In genomic region chr16:49792446-49792878, GRCm38 (mm10) we compare ENCODE assay signal across 8 mouse cellular contexts. TPM values are rescaled to one million over a fixed set of nuclear protein-coding genes. Genes with fewer than 3 reads are reported as not detected.
DNase-seq lines count a peak whose midpoint lies in the region; ATAC-seq and TF ChIP-seq lines count a peak whose summit lies in the region.
"Had no signal": no experiment of that assay in that cellular context is flagged by ENCODE, and none has a peak within 500 bp of the region (broad histone marks: within the 10 kb centered on the region; RNA-seq: fewer than 3 reads in every experiment).

No protein-coding gene starts in this region.

- peaks cover 15% of the 10 kb centered on the region for H3K4me1 ChIP-seq in heart, embryonic 13.5 days
- peaks cover 49 to 57% of the 10 kb centered on the region in 2 experiments for H3K4me1 ChIP-seq in liver, embryonic 14.5 days (replicated peaks; ENCODE audit: control insufficient read depth in 2 of 2, insufficient read depth in 2 of 2, low read length in 1 of 2)
- H3K4me1 ChIP-seq in midbrain, embryonic 14.5 days (ENCODE audit: control insufficient read depth, insufficient read depth, low read length): no peaks in the 10 kb centered on the region
- no peaks in the 10 kb centered on the region for H3K4me1 ChIP-seq in forebrain, embryonic 16.5 days (replicated peaks; ENCODE audit: control insufficient read depth, insufficient read depth, low read length)

- H3K4me2 ChIP-seq in heart, embryonic 13.5 days: peak overlapping the region; percentile 61
- H3K4me2 ChIP-seq in liver, embryonic 14.5 days (ENCODE audit: low read depth): peak overlapping the region; percentile 24
- H3K4me2 ChIP-seq in midbrain, embryonic 14.5 days (ENCODE audit: low read length): no peak overlapping the region
- no peak overlapping the region for H3K4me2 ChIP-seq in forebrain, embryonic 16.5 days (ENCODE audit: low read length)

- no peaks in the 10 kb centered on the region for H3K36me3 ChIP-seq in heart, embryonic 13.5 days
- H3K36me3 ChIP-seq in liver, embryonic 14.5 days (replicated peaks; ENCODE audit: control insufficient read depth, insufficient read depth, low read depth): no peaks in the 10 kb centered on the region
- H3K36me3 ChIP-seq in midbrain, embryonic 14.5 days (ENCODE audit: control insufficient read depth, insufficient read depth, low read length): no peaks in the 10 kb centered on the region
- H3K36me3 ChIP-seq in forebrain, embryonic 16.5 days (ENCODE audit: control insufficient read depth, insufficient read depth): no peaks in the 10 kb centered on the region

- no peak for ATAC-seq in heart, embryonic 13.5 days (ENCODE audit: extremely low read depth, insufficient number of reproducible peaks, low FRiP score, low TSS enrichment)
- peak; percentile 28; the same call in 1 of the 2 replicates for ATAC-seq in liver, embryonic 14.5 days (ENCODE audit: insufficient read depth)
- ATAC-seq in midbrain, embryonic 14.5 days (ENCODE audit: low FRiP score, low TSS enrichment): no peak
- ATAC-seq in forebrain, embryonic 16.5 days: no peak

- TF ChIP-seq EP300 in liver, embryonic 14.5 days (IDR thresholded peaks at IDR 0.05; ENCODE audit: low read depth): no peak

- DNase-seq in thymus, postnatal 0 days (ENCODE audit: low spot score): peak; percentile 59
- no peak for DNase-seq in thymus, adult 18-20 months
- no peak for DNase-seq in liver, embryonic 14.5 days (ENCODE audit: low read depth in 3 of 3, low spot score in 3 of 3)
- no peak for DNase-seq in midbrain, embryonic 14.5 days
- no peak for DNase-seq in layer of hippocampus, postnatal 25 days (ENCODE audit: extremely low spot score in 1 of 2, low spot score in 1 of 2)

- WGBS in heart, embryonic 13.5 days: 21% methylated on average over 9 of the region's 9 CpGs
- 41% methylated on average over 9 of the region's 9 CpGs for WGBS in liver, embryonic 14.5 days (ENCODE audit: insufficient replicate concordance)
- WGBS in midbrain, embryonic 14.5 days: 88% methylated on average over 9 of the region's 9 CpGs
- WGBS in forebrain, embryonic 16.5 days: 54% methylated on average over 9 of the region's 9 CpGs

- peak overlapping the region; percentile 29 for H3K4me3 ChIP-seq in heart, embryonic 13.5 days
- no peak overlapping the region for H3K4me3 ChIP-seq in liver, embryonic 14.5 days (ENCODE audit: insufficient read depth in 1 of 2, low read depth in 2 of 2, low read length in 2 of 2)
- no peak overlapping the region for H3K4me3 ChIP-seq in midbrain, embryonic 14.5 days (replicated peaks; ENCODE audit: low read depth, low read length)
- no peak overlapping the region for H3K4me3 ChIP-seq in forebrain, embryonic 16.5 days (replicated peaks; ENCODE audit: low read length)
- H3K4me3 ChIP-seq: myocyte had no signal

- H3K27ac ChIP-seq in heart, embryonic 13.5 days (replicated peaks): peak overlapping the region; percentile 51
- peak overlapping the region; percentile 65 for H3K27ac ChIP-seq in liver, embryonic 14.5 days
- H3K27ac ChIP-seq in midbrain, embryonic 14.5 days (replicated peaks; ENCODE audit: low read depth, low read length): no peak overlapping the region
- H3K27ac ChIP-seq in forebrain, embryonic 16.5 days (ENCODE audit: low read length): no peak overlapping the region

- no peaks in the 10 kb centered on the region for H3K9me3 ChIP-seq in heart, embryonic 13.5 days
- H3K9me3 ChIP-seq in liver, embryonic 14.5 days (ENCODE audit: control insufficient read depth, low read length): no peaks in the 10 kb centered on the region
- no peaks in the 10 kb centered on the region for H3K9me3 ChIP-seq in midbrain, embryonic 14.5 days (ENCODE audit: control insufficient read depth, low read length)
- H3K9me3 ChIP-seq in forebrain, embryonic 16.5 days (ENCODE audit: control insufficient read depth, low read length): no peaks in the 10 kb centered on the region

- peak overlapping the region; percentile 48; the same call in 1 of the 2 replicates for H3K9ac ChIP-seq in heart, embryonic 13.5 days
- peak overlapping the region; percentile 43 for H3K9ac ChIP-seq in liver, embryonic 14.5 days (replicated peaks)
- H3K9ac ChIP-seq in midbrain, embryonic 14.5 days (replicated peaks; ENCODE audit: low read length): no peak overlapping the region
- H3K9ac ChIP-seq in forebrain, embryonic 16.5 days (replicated peaks; ENCODE audit: low read depth, low read length): no peak overlapping the region

- H3K27me3 ChIP-seq in heart, embryonic 13.5 days (replicated peaks): no peaks in the 10 kb centered on the region
- H3K27me3 ChIP-seq in liver, embryonic 14.5 days (ENCODE audit: control insufficient read depth, insufficient read depth, low read length): no peaks in the 10 kb centered on the region
- no peaks in the 10 kb centered on the region for H3K27me3 ChIP-seq in midbrain, embryonic 14.5 days (ENCODE audit: control insufficient read depth, insufficient read depth, low read length)
- no peaks in the 10 kb centered on the region for H3K27me3 ChIP-seq in forebrain, embryonic 16.5 days (replicated peaks; ENCODE audit: control insufficient read depth, insufficient read depth, low read length)

- no peak for TF ChIP-seq CTCF in liver, embryonic 14.5 days (IDR thresholded peaks at IDR 0.05; ENCODE audit: low read depth)

RNA-seq across cellular contexts. Expression of gene Cd47, which starts 7.9 kb away (rescaled TPM):
- polyA plus RNA-seq in thymus, postnatal 0 days (2015; fragmentation: Nextera tagmentation; extraction: Ambion mirVana): 354 and 407 TPM in 2 replicates
- polyA plus RNA-seq in heart, embryonic 13.5 days (2015; fragmentation: Nextera tagmentation; extraction: Ambion mirVana): 46.2 and 56.1 TPM in 2 replicates
- 54.3 and 82.5 TPM in 2 replicates for polyA plus RNA-seq in liver, embryonic 14.5 days (2012; rRNA removed)
- polyA plus RNA-seq in liver, embryonic 14.5 days (2014; fragmentation: Nextera tagmentation; extraction: Ambion mirVana): 331 and 345 TPM in 2 replicates
- polyA plus RNA-seq in midbrain, embryonic 14.5 days (2014; fragmentation: Nextera tagmentation; extraction: Ambion mirVana): 133 and 137 TPM in 2 replicates
- 100 to 1,000 TPM; 217 to 225 TPM for total RNA-seq in layer of hippocampus, postnatal 25 days (2021)
- polyA plus RNA-seq in forebrain, embryonic 16.5 days (2015; fragmentation: Nextera tagmentation; extraction: Ambion mirVana): 125 and 131 TPM in 2 replicates

Comparison
In these comparisons a context has a peak if more than half of its experiments do, and no peak if none do; other contexts are left out.
1. H3K27ac ChIP-seq: peak in heart, embryonic 13.5 days (single experiment) and liver, embryonic 14.5 days (single experiment); none in midbrain, embryonic 14.5 days (single experiment) and forebrain, embryonic 16.5 days (single experiment).
2. H3K4me2 ChIP-seq: peak in heart, embryonic 13.5 days (single experiment) and liver, embryonic 14.5 days (single experiment); none in midbrain, embryonic 14.5 days (single experiment) and forebrain, embryonic 16.5 days (single experiment).
3. H3K9ac ChIP-seq: peak in heart, embryonic 13.5 days (single experiment) and liver, embryonic 14.5 days (single experiment); none in midbrain, embryonic 14.5 days (single experiment) and forebrain, embryonic 16.5 days (single experiment).